Mouse (Mus musculus): Measurements from ENCODE around the gene Pld2.
A peak's percentile ranks its signal among the peaks of the same experiment; 100 is the strongest.
"Not testable (repeated sequence)": the region's sequence is repeated elsewhere in the genome, so short reads cannot be mapped to it uniquely, and the experiment has no call there.

Pld2 gene

DNA sequence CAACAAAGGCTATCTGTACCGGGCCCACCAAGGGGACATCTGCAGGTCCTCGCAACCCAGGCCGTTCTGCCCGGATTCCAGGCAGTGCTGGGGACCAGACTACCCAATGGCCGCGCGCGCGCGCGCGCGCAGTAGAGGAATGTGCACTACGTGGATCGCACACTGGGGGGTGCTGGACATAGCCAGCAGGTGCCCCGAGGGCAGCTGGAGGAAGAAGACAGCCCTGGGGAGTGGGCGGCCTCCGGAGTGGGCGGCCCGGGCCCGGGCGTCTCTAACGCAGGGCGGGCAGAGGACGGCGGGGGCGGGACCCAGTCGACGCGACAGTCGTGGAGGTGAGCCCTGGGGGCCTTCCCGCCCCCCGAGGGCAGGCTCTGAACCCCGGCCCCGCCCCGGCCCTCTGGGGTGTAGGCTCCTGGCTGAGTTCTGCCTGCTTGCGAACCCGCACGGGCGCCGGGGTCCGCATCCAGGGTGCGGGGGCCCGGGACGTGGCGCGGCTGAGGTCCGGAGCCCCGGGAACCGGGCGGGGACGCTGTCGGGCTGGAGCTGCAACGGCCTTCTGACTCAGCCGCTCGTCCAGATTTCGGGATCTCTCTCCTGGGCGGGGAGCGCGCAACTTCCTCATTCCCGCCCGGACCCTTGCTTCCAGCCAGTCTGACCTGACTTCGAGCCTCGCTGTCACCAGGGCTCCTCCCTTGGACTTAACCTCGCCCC is at the start of gene Pld2:
Pld2 (plus strand) TSS at position 188 of the 711 bp plus-strand sequence.
- DNase-seq (ENCODE audit: low read depth, low spot score): peak; percentile 64

DNA sequence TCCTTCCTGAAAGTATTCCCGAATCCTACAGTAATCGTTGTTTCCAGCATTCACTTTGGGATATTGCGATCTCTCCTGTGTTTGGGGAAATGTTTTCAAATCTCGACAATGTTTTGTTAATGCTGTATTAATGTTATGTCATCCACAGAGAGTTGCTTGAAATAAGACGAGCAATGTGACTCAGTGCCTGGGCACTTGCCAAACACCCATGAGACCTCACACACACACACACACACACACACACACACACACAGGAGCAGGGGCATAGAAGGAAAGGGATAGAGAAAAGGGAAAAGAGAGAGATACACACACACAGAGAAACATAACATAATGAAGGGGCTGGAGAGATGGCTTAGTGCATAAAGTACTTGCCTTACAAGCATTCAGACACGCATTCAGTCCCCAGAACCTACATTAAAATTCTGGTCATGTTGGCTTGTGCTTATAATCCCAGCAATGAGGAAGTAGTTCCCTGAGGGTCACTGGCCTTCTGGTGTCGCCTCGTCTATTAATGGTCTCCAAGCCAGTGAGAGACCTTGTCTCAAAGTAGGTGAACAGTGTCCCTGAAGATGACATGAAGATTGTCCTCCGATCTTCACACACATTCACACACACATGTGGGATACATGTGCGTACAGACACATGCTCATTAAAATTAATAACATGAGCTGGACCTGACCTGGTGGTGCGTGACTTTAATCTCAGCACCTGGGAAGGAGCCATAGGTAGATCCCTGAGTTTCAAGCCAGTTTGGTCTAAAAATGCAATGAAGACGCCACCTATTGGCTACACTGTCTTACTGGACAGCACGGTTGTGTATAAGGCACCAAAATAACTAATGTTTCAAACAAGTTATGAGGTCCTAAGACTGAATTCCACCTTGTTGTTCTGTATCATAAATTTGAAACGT is 40.0 kb upstream of the Pld2 start:
- no peak for DNase-seq (ENCODE audit: low read depth, low spot score)

DNA sequence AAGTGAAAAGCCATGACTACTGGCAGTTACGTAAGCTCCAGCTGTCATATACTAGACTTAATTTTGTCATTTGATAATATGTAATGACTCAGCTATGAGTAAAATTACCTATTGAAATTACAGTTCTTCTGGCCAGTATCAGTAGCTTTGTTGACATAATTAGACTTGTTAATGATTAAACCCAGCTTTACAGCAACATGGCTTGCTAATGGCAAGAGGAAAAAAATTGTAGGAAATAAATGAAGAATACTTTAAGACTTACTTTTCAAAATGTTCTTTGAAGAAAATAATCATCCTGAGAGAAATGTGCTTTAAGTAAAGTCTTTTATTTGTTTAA is 39.4 kb upstream of the Pld2 start:
- DNase-seq (ENCODE audit: low read depth, low spot score): no peak

DNA sequence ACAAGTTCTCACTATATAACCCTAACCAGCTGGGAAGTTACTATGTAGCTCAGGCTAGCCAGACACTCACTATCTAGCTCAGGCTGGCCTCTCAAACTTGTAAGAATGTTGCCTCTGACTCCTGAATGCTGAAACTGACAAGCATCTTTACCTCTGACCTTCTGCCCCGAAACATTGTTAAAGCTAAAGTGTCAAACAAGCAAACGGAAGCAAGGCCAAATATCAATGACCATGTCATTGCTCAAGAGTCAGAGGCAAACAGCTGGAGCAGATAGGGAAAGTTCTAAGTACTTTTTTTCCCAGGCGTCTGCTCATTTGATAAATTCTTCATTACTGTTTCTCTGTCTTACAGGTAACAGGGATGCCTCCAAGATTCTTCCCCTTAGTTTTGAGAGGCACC is 37.8 kb upstream of the Pld2 start:
- DNase-seq (ENCODE audit: low read depth, low spot score): no peak

DNA sequence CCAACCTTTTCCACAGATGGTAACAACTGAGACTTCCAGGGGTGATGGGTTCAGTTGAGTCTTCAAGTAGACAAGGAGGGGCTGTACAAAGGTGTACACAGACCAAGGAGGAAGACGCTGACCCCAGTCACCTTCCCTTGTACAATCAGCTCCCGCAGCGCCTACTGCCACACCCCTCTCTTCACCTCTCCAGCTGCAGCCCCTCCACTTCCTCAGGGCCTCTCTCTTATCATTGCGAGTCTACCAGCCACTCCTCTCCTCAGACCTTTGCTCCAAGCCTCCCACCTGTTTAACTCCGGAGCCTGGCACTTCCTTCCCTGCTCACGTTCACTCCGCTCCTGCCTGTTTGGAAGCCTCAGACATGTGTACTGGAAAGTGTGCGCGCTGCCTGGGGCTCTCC is 34.9 kb upstream of the Pld2 start, which contains the start of gene Tm4sf5:
Tm4sf5 (plus strand) TSS at position 275 of the 400 bp plus-strand sequence.
- DNase-seq (ENCODE audit: low read depth, low spot score): no peak

DNA sequence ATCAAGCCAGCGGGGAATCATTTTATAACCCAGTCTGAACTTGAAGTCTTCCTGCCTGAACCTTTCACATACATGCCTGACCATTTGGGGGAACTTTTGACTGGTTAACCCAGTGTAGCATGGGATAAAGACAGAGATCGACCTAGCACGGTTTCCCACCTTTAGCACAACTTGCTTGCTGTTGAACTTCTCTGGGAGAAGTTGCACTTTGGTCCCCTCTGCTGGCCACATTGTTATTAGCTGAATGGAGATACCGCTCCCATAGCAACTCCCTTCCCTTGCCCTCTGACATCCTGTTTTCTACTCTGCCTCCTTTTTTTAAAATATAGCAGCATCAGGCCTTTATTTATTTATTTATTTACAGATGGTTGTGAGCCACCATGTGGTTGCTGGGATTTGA is 33.5 kb upstream of the Pld2 start:
- peak; percentile 54 for DNase-seq (ENCODE audit: low read depth, low spot score)

GRCm38 (mm10) chr11:70506962-70507515 is 32.8 kb upstream of the Pld2 start:
- no peak for DNase-seq (ENCODE audit: low read depth, low spot score)

DNA sequence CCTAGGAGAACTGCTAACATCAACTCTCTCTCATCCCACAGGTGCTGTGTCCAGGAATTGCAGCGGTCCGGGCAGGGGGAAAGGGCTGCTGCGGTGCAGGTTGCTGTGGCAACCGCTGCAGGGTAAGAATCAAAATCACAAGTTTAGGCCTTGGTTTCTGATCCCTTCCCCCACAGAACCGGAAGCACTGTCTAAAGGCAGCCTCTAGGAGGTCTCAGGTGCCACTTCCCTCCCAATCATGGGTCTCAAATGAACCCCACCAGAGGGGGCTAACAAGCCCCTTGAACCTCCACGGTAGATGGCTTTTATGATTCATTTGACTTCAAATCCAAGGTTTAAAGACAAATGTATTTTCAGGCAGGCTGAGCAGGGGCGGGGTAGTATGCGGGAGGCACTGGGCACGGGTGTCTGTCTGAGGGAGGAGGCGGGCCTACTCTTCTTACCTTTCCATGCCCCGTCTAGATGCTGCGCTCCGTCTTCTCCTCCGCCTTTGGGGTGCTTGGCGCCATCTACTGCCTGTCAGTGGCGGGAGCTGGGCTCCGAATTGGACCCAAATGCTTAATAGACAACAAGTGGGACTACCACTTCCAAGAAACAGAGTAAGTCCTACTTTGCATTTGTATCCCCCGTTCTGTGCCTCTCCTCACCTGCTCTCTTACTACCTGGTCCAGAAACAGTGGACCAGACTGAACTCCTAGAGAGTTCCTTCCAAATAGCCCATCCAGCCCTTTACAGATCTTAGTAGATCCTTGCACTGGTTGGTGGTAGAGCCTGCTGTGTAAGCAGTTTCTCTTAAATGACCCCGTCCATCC is 29.9 kb upstream of the Pld2 start:
- DNase-seq (ENCODE audit: low read depth, low spot score): no peak

DNA sequence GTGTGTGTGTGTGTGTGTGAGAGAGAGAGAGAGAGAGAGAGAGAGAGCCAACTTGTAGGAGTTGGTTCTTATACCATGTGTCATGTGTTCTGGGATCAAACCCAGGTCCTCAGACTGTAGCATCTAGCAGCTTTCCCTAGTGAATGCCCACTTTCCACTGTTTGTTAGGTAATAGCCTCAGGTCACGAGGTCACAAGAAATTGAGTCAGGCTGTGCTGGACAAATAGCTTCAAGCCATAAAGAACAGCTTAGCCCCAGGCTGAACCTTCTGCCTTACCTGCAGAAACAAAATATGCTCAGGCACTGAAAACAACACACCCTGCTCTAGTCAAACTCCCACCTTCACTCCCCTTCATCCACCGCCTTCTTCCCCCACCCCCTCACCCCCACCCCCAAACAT is 28.6 kb upstream of the Pld2 start:
- DNase-seq (ENCODE audit: low read depth, low spot score): no peak

- DNase-seq (ENCODE audit: low read depth, low spot score): no peak
Observed at GRCm38 (mm10) chr11:70511825-70512224, 28.0 kb upstream of the Pld2 start.

- no peak for DNase-seq (ENCODE audit: low read depth, low spot score)
Observed at GRCm38 (mm10) chr11:70512709-70513342, 27.0 kb upstream of the Pld2 start.

- no peak for DNase-seq (ENCODE audit: low read depth, low spot score)
Observed at GRCm38 (mm10) chr11:70513520-70513919, 26.3 kb upstream of the Pld2 start.

DNA sequence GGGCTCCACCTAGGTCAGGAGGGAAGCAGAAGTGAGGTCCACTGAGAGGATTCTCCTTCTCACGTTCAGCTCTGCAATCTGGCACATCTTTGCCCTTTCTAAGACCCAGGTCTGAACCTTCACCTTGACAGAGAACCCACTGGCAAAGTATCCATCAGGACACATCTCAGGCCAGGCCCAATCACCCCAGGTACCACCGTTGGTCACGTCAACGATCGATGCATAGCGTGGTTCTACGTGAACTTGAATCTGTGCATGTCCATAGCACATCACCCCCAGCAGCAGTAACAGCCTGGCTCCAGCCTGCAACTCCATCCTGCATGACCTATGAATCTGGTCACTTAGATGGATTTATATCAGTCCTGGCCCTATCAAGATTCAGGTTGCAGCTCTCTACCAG is 25.6 kb upstream of the Pld2 start, which contains the start of gene Vmo1:
Vmo1 (minus strand) TSS at position 329 of the 400 bp plus-strand sequence.
- no peak for DNase-seq (ENCODE audit: low read depth, low spot score)

DNA sequence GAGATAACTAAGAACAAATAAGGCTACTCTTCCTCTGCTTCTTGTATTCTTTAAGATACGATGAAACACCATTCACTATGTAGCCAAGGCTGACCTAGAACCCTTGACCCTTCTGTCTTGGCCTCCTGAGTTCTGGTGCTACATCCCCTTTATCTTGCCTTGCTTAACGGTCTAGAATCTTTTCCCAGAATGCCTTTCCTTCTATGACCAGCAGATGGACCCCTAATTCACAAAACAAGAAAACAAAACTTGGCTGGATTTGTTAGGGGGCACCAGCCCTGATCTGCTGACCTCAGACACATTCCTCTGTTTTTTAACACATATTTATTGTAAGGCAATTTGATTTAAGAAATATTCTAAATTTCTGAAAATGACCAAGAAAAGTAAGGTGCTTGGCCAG is 23.5 kb upstream of the Pld2 start:
- DNase-seq (ENCODE audit: low read depth, low spot score): peak; percentile 57

DNA sequence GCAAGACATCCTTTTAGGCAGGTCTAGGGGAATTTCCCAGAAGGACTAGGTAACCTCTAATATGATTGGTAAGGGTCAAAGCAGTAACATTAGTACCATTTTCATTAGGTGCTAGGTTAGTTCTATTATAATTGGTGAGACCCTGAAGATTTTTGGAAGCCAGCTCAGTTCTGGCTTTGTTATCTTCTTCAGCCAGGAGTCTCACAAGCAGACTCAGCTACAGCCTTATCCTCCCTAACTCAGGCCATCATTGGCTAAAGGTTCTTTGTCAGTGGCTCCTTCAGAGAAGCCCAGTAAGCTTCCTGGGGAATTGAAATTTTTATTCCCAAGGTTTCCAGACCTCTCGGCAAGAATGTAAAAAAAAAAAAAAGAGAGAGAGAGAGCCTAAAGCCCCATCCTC is 21.4 kb upstream of the Pld2 start:
- no peak for DNase-seq (ENCODE audit: low read depth, low spot score)

GRCm38 (mm10) chr11:70518923-70519322 is 20.9 kb upstream of the Pld2 start, which contains the start of gene Gltpd2:
Gene Gltpd2 (plus strand): TSS chr11:70519196.
- no peak for DNase-seq (ENCODE audit: low read depth, low spot score)

DNA sequence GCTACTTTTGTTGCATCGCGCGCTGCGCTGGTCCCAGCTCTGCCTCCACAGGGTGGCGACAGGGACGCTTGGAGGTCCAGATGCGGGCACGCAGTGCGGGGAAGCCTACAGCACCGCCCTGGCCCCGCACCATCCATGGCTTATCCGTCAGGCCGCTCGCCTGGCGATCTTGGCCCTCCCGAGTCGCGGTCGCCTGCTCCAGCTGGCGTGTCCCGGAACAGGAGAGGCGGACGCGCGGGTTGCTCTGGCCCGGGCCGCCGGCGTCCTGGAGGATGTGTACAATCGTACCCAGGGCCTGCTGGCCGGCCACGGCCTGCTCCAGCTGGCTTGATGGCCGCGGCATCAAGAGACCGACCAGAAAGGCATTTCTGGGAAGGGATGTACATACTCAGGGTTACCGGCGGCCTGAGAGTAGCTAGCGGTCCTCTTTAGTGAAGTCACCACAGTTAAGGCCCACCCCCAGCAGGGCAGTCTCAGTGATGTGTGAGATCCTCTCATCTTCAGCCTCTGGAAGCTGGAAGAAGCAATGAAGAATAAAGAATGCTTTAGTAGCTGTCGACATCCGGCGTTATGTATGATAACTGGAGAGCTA is 19.6 kb upstream of the Pld2 start:
- no peak for DNase-seq (ENCODE audit: low read depth, low spot score)

DNA sequence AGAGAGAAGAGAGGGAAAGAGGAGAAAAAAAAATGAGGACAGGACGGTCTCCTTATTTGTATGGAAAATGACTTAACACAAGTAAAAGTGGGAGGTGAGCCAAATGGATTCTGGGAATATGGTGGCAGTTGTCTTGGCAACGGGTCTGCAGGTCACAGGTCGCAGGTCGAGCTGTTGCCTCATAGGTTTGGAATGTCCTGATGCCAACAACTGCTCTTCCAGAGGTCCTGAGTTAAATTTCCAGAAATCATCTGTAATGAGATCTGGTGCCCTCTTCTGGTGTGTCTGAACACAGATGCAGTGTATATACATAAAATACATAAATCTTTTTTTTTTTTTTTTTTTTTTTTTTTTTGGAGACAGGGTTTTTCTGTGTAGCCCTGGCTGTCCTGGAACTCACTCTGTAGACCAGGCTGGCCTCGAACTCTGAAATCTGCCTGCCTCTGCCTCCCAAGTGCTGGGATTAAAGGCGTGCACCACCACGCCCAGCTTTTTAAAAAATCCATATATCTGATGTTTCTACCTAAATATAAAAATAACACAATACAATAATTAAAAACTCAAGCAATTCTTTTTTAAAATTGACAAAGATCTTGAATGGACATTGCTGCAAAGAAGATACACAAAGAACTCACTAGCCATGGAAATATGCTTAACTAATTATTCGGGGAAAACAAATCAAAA is 16.4 kb upstream of the Pld2 start:
- DNase-seq (ENCODE audit: low read depth, low spot score): not testable (repeated sequence)

DNA sequence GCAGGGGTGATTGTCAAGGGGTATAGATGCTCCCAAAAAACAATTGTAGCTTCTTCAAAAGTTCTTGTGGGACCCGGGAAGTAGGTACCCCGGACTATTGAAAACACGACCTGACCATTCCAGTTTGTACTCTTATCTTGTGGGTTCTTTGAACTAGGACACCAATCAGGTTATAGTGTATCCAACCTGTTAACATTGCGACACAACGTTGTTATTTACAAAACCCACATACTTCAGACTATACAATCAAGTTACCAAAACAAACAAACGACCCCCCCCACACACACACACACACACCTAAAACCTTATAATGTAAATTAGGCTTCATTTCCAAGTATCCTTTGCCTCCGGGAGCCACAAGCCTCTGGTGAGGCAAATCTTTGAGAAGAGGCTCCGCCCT is 15.1 kb upstream of the Pld2 start:
- DNase-seq (ENCODE audit: low read depth, low spot score): no peak

- DNase-seq (ENCODE audit: low read depth, low spot score): peak; percentile 93
Observed at GRCm38 (mm10) chr11:70525184-70525678, 14.6 kb upstream of the Pld2 start, which contains the start of gene Psmb6. Gene Psmb6 (plus strand): TSS chr11:70525367.

Data from retina, postnatal 7 days (tissue).